Mouse (Mus musculus): ENCODE data around the gene Vat1. TPM values are rescaled to one million over a fixed set of nuclear protein-coding genes. Genes with fewer than 3 reads are reported as not detected.

Gene Vat1
- polyA plus RNA-seq, 1 experiment, result 59.6 TPM

DNA sequence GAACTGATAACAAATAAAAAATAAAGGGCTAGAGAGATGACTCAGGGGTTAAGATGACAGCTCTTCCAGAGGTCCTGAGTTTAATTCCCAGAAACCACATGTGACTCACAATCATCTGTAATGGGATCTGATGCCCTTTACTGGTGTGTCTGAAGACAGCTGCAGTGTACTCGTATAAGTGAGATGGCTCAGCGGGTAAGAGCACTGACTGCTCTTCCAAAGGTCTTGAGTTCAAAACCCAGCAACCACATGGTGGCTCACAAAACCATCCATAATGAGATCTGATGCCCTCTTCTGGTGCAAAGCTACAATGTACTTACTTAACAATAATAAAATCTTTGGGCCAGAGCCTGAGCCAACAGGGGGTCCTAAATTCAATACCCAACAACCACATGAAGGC lies 50.7 kb downstream of the Vat1 start:
- Histone ChIP-seq H3K4me1 (ENCODE audit: control insufficient read depth, insufficient read depth, insufficient read length) (peaks cover 5% of the 10 kb centered on the region; the same call in 1 of the 2 replicates), H3K27me3 (ENCODE audit: control insufficient read depth, insufficient read depth, low read length) (no peaks in the 10 kb centered on the region), H3K27ac (ENCODE audit: insufficient read depth, low read length) (no peak overlapping the region), H3K4me3 (ENCODE audit: extremely low read depth, insufficient read depth, insufficient read length) (no peak overlapping the region), H3K36me3 (ENCODE audit: control insufficient read depth, insufficient read depth, low read length) (peaks cover 8% of the 10 kb centered on the region)
- DNase-seq (ENCODE audit: low read depth in 1 of 2, low spot score in 2 of 2), result no peak
- TF ChIP-seq CTCF (IDR thresholded peaks at IDR 0.05; ENCODE audit: extremely low read depth, insufficient read depth, insufficient read length, insufficient replicate concordance), result no peak
- no peak for TF ChIP-seq POLR2A (IDR thresholded peaks at IDR 0.05; ENCODE audit: low read depth, low read length)
- 91% methylated on average over 2 of the region's 2 CpGs for WGBS

Other genes with a start within 250 kb of the Vat1 start
- gene Ezh1, start 239.8 kb downstream of the Vat1 start, polyA plus RNA-seq (2012; rRNA removed), result 28.3 and 30.9 TPM in 2 replicates
- gene Ramp2, start 220.2 kb downstream of the Vat1 start, polyA plus RNA-seq (2012; rRNA removed), result 47.6 and 59.7 TPM in 2 replicates
- 56.3 and 62.2 TPM in 2 replicates for gene Vps25, start 212.5 kb downstream of the Vat1 start, polyA plus RNA-seq (2012; rRNA removed)
- gene Wnk4, start 205.7 kb downstream of the Vat1 start, polyA plus RNA-seq (2012; rRNA removed), result 1.9 and 2.2 TPM in 2 replicates
- gene Cntd1, start 187.2 kb downstream of the Vat1 start, polyA plus RNA-seq (2012; rRNA removed), result 0.06 and 0.19 TPM in 2 replicates
- 148 TPM in 2 replicates for gene Coa3, start 187.1 kb downstream of the Vat1 start, polyA plus RNA-seq (2012; rRNA removed)
- 64.0 and 98.6 TPM in 2 replicates for gene Becn1, start 163.9 kb downstream of the Vat1 start, polyA plus RNA-seq (2012; rRNA removed)
- gene Psme3, start 150.0 kb downstream of the Vat1 start, polyA plus RNA-seq (2012; rRNA removed), result 58.1 and 73.8 TPM in 2 replicates
- 9.1 and 10.6 TPM in 2 replicates for gene Aoc2, start 141.2 kb downstream of the Vat1 start, polyA plus RNA-seq (2012; rRNA removed)
- gene Aoc3, start 135.6 kb downstream of the Vat1 start, polyA plus RNA-seq (2012; rRNA removed), result 2.2 and 2.3 TPM in 2 replicates
- 0.07 TPM in 1 of 2 replicates, not detected in the other for gene G6pc, start 98.7 kb downstream of the Vat1 start, polyA plus RNA-seq (2012; rRNA removed)
- 17.3 and 18.3 TPM in 2 replicates for gene Aarsd1, start 48.6 kb downstream of the Vat1 start, polyA plus RNA-seq (2012; rRNA removed)
- 0.11 and 0.29 TPM in 2 replicates for gene Gm27029, start 41.4 kb downstream of the Vat1 start, polyA plus RNA-seq (2012; rRNA removed)
- gene Rundc1, start 41.1 kb downstream of the Vat1 start, polyA plus RNA-seq (2012; rRNA removed), result 14.2 and 18.3 TPM in 2 replicates
- 1.1 TPM in 2 replicates for gene Ptges3l, start 40.9 kb downstream of the Vat1 start, polyA plus RNA-seq (2012; rRNA removed)
- 430 and 509 TPM in 2 replicates for gene Rpl27, start 23.9 kb downstream of the Vat1 start, polyA plus RNA-seq (2012; rRNA removed)
- 44.3 and 53.1 TPM in 2 replicates for gene Ifi35, start 17.8 kb downstream of the Vat1 start, polyA plus RNA-seq (2012; rRNA removed)
- gene Rnd2, start 1.2 kb downstream of the Vat1 start, polyA plus RNA-seq (2012; rRNA removed), result 2.4 and 3.2 TPM in 2 replicates
- gene Brca1, start 85.7 kb upstream of the Vat1 start, polyA plus RNA-seq (2012; rRNA removed), result 1.2 and 1.5 TPM in 2 replicates
- gene Nbr1, start 85.9 kb upstream of the Vat1 start, polyA plus RNA-seq (2012; rRNA removed), result 66.6 and 68.8 TPM in 2 replicates
- gene Tmem106a, start 116.0 kb upstream of the Vat1 start, polyA plus RNA-seq (2012; rRNA removed), result 28.1 and 33.1 TPM in 2 replicates
- gene Gm11634, start 133.0 kb upstream of the Vat1 start, polyA plus RNA-seq (2012; rRNA removed), result not detected in 2 replicates
- gene Rdm1, start 161.0 kb upstream of the Vat1 start, polyA plus RNA-seq (2012; rRNA removed), result 17.6 and 18.8 TPM in 2 replicates
- gene Arl4d, start 199.3 kb upstream of the Vat1 start, polyA plus RNA-seq (2012; rRNA removed), result 9.1 and 11.5 TPM in 2 replicates